Mouse (Mus musculus) kidney, adult 2 months (tissue): ENCODE data around the gene Limd1.

Experiments
- CTCF ChIP-seq: fragments of 200-500 bp; conservative IDR thresholded peaks from 2 replicates; pipeline ENCODE4 v1.5.1; 2011; ENCODE audit warnings: low read depth, mild to moderate bottlenecking, control low read depth, low read length, moderate library complexity, mixed read lengths; ENCODE audit not compliant: insufficient read depth, insufficient read length
- POLR2A ChIP-seq: fragments of 200-500 bp; IDR thresholded peaks from one replicate; pipeline ENCODE4 v1.6.1; 2011; ENCODE audit warnings: low read depth, low read length, control low read depth

- TF ChIP-seq CTCF: no peak
- TF ChIP-seq POLR2A: no peak
These were observed 2.9 kb upstream of the Limd1 start for GRCm38 (mm10) chr9:123475569-123475968.
